Mouse (Mus musculus) CH12.LX (cell line): Measurements from ENCODE around the gene Nell1. TPM values are rescaled to one million over a fixed set of nuclear protein-coding genes. Genes with fewer than 3 reads are reported as not detected.

Experiments
- DNase-seq: peaks from one replicate; pipeline ENCODE4 v3.0.0-alpha.2; 2013; ENCODE audit errors: extremely low read depth
- H3K27ac ChIP-seq: 2 replicates; pipeline ENCODE4 v1.5.1; 2012; ENCODE audit warnings: low read depth, mild to moderate bottlenecking, control low read depth, moderate library complexity; ENCODE audit not compliant: insufficient read depth
- H3K27me3 ChIP-seq: replicated peaks from 2 replicates; pipeline ENCODE3; 2012; ENCODE audit warnings: inconsistent platforms
- H3K36me3 ChIP-seq, 2 experiments: replicated peaks in 1 of 2; 2 replicates each; pipeline versions ENCODE3 to v1.6.1; 2012; ENCODE audit warnings: inconsistent platforms in 1 of 2, low read length in 1 of 2, mild to moderate bottlenecking in 1 of 2, mixed read lengths in 1 of 2, moderate library complexity in 1 of 2; ENCODE audit not compliant: control insufficient read depth in 1 of 2, insufficient read depth in 1 of 2
- H3K4me1 ChIP-seq, 2 experiments: 2 replicates each; pipeline ENCODE4 v1.6.1; 2012; ENCODE audit warnings: inconsistent platforms in 1 of 2, moderate library complexity in 1 of 2; ENCODE audit not compliant: insufficient read depth in 2 of 2, control insufficient read depth in 1 of 2
- H3K4me2 ChIP-seq: 2 replicates; pipeline ENCODE4 v1.6.1; 2012; ENCODE audit warnings: low read depth, mild to moderate bottlenecking, control low read depth; ENCODE audit not compliant: poor library complexity, insufficient read depth, severe bottlenecking
- H3K4me3 ChIP-seq, 3 experiments: fragments of 150-350 bp in 1 of 3; sonication (generic) in 1 of 3; replicated peaks in 1 of 3; 2 replicates each; pipeline versions ENCODE3 to v1.5.1; 2011 to 2012; ENCODE audit warnings: low read depth in 2 of 3, low read length in 2 of 3, mild to moderate bottlenecking in 2 of 3, moderate library complexity in 2 of 3, control low read depth in 1 of 3, improper control_type of control experiment in 1 of 3, inconsistent platforms in 1 of 3, mixed read lengths in 1 of 3; ENCODE audit not compliant: poor library complexity in 1 of 3
- H3K79me2 ChIP-seq: replicated peaks from 2 replicates; pipeline ENCODE4 v1.6.1; 2012; ENCODE audit warnings: mild to moderate bottlenecking, moderate library complexity; ENCODE audit not compliant: control insufficient read depth, poor library complexity, insufficient read depth, severe bottlenecking; ENCODE audit errors: extremely low read depth
- H3K9ac ChIP-seq: 2 replicates; pipeline ENCODE4 v1.6.1; 2012; ENCODE audit warnings: low read depth, mild to moderate bottlenecking, control low read depth, moderate library complexity; ENCODE audit not compliant: insufficient read depth
- H3K9me3 ChIP-seq: replicated peaks from 2 replicates; pipeline ENCODE3; 2012; ENCODE audit warnings: low read length, inconsistent platforms, mixed read lengths
- CHD1 ChIP-seq: IDR thresholded peaks from 2 replicates; pipeline ENCODE4 v1.6.1; 2012; ENCODE audit warnings: low read depth, low read length, improper control_type of control experiment, inconsistent platforms
- E2F4 ChIP-seq: IDR thresholded peaks from 2 replicates; pipeline ENCODE4 v1.6.1; 2011; ENCODE audit warnings: low read depth, low read length, improper control_type of control experiment; ENCODE audit not compliant: insufficient replicate concordance
- IRF4 ChIP-seq: IDR thresholded peaks from 2 replicates; pipeline ENCODE4 v1.6.1; 2014; ENCODE audit warnings: low read depth, mild to moderate bottlenecking, inconsistent platforms, low read length, improper control_type of control experiment
- JUND ChIP-seq: conservative IDR thresholded peaks from 2 replicates; pipeline ENCODE4 v1.6.1; 2011; ENCODE audit warnings: low read depth, low read length, improper control_type of control experiment
- KAT2A ChIP-seq: IDR thresholded peaks from 2 replicates; pipeline ENCODE4 v1.6.1; 2012; ENCODE audit warnings: low read length, improper control_type of control experiment, inconsistent platforms; ENCODE audit not compliant: insufficient replicate concordance
- MAX ChIP-seq: IDR thresholded peaks from 2 replicates; pipeline ENCODE4 v1.6.1; 2011; ENCODE audit warnings: low read length, improper control_type of control experiment
- MEF2A ChIP-seq: IDR thresholded peaks from 2 replicates; pipeline ENCODE4 v1.6.1; 2014; ENCODE audit warnings: low read depth, mild to moderate bottlenecking, inconsistent platforms, low read length, improper control_type of control experiment, borderline replicate concordance
- POLR2AphosphoS2 ChIP-seq: IDR thresholded peaks from 2 replicates; pipeline ENCODE4 v1.6.1; 2011; ENCODE audit warnings: low read depth, low read length, improper control_type of control experiment
- RAD21 ChIP-seq: IDR thresholded peaks from 2 replicates; pipeline ENCODE4 v1.6.1; 2011; ENCODE audit warnings: low read depth, mild to moderate bottlenecking, low read length, improper control_type of control experiment, moderate library complexity
- TBP ChIP-seq: conservative IDR thresholded peaks from 2 replicates; pipeline ENCODE4 v1.6.1; 2011; ENCODE audit warnings: low read depth, low read length, improper control_type of control experiment
- ZNF384 ChIP-seq: IDR thresholded peaks from 2 replicates; pipeline ENCODE4 v1.6.1; 2012; ENCODE audit warnings: low read depth, low read length, improper control_type of control experiment, inconsistent platforms
- dilution Hi-C: fragments of 300-500 bp; cut with MboI; formaldehyde crosslinking; loops from 2 replicates; pipeline ENCODE4 v1.14.3; 2020; ENCODE audit warnings: low sequenced_read_pairs; ENCODE audit not compliant: extremely low pct_unique_long_range_greater_than_20kb, extremely low pct_ligation_motif_present
- in situ Hi-C: fragments of 300-500 bp; cut with MboI; formaldehyde crosslinking; loops from 3 replicates; pipeline ENCODE4 v1.14.3; 2019; ENCODE audit warnings: low sequenced_read_pairs, low pct_ligation_motif_present, low pct_unique_long_range_greater_than_20kb, mixed read lengths
- polyA plus RNA-seq: library from polyadenylated mRNA; unstranded; fragments of >175 nt; gene quantifications from 2 replicates; pipeline ENCODE4 v1.2.1, GENCODE M21; 2012; ENCODE audit warnings: low read depth; ENCODE audit not compliant: insufficient read length
- total RNA-seq, 2 experiments: library from RNA; depleted of rRNA; stranded (reverse); fragments of 300-350 nt in 1 of 2; fragments of >200 nt in 1 of 2; gene quantifications; 2 replicates each; pipeline ENCODE4 v1.2.3; 2012 to 2014

Nell1 gene
- total and polyA plus RNA-seq, 3 experiments, result not detected

- Histone ChIP-seq H3K4me1 (no peaks in the 10 kb centered on the region), H3K9ac (no peak overlapping the region), H3K4me3 (no peak overlapping the region), H3K27me3 (no peaks in the 10 kb centered on the region), H3K27ac (no peak overlapping the region), H3K4me2 (no peak overlapping the region), H3K36me3 (no peaks in the 10 kb centered on the region), H3K79me2 (no peaks in the 10 kb centered on the region), H3K9me3 (peaks cover 61% of the 10 kb centered on the region)
- in situ Hi-C loops (no loop called here), dilution Hi-C loops (no loop called here)
- DNase-seq, result no peak
- TF ChIP-seq CHD1, result no peak
- no peak for TF ChIP-seq TBP
- no peak for TF ChIP-seq ZNF384
Observed at GRCm38 (mm10) chr7:50441237-50441636, 466.6 kb downstream of the Nell1 start.

DNA sequence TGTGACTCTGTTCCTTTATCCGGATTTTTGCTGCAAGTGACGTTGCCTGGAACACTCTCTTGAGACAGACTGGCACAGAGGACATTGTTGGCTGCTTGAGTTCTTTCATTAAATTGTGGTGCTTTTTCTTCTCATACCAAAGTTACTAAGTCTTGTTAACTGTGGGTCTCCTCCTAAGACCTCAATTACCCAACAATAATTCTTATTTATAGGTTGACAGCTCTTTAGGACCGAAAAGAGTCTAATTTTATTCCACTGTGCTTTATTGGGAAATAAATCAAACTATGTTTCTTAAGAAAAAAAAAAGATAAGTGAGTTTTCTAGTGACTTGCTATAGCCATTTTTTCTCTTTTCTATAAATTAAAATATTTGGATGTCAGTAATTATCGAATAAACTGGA lies 472.7 kb downstream of the Nell1 start:
- Histone ChIP-seq H3K9ac (no peak overlapping the region), H3K79me2 (no peaks in the 10 kb centered on the region), H3K4me2 (no peak overlapping the region), H3K27ac (no peak overlapping the region), H3K36me3 (no peaks in the 10 kb centered on the region), H3K27me3 (no peaks in the 10 kb centered on the region), H3K4me3 (no peak overlapping the region), H3K4me1 (no peaks in the 10 kb centered on the region), H3K9me3 (peaks cover 53% of the 10 kb centered on the region)
- dilution Hi-C loops, result no loop called here
- DNase-seq, result no peak
- in situ Hi-C loops, result no loop called here
- TF ChIP-seq RAD21 (no peak), JUND (no peak), CHD1 (no peak), E2F4 (no peak), MAX (no peak), MEF2A (no peak), KAT2A (no peak), IRF4 (no peak)

GRCm38 (mm10) chr7:50467742-50468141 lies 493.1 kb downstream of the Nell1 start:
- H3K36me3 ChIP-seq, result no peaks in the 10 kb centered on the region
- no peak for TF ChIP-seq POLR2AphosphoS2
- no peak overlapping the region for H3K4me2 ChIP-seq
- in situ Hi-C loops, result no loop called here
- no peaks in the 10 kb centered on the region for H3K27me3 ChIP-seq
- H3K79me2 ChIP-seq, result no peaks in the 10 kb centered on the region
- no peak overlapping the region for H3K27ac ChIP-seq
- dilution Hi-C loops, result no loop called here
- H3K9ac ChIP-seq, result no peak overlapping the region
- H3K4me1 ChIP-seq, result no peaks in the 10 kb centered on the region
- no peak overlapping the region for H3K4me3 ChIP-seq
- no peak for DNase-seq
- peaks cover 54% of the 10 kb centered on the region for H3K9me3 ChIP-seq
